Mouse (Mus musculus): ENCODE data around the gene Cdh1.
"Not testable (repeated sequence)": the region's sequence is repeated elsewhere in the genome, so short reads cannot be mapped to it uniquely, and the experiment has no call there.

Cdh1 gene

DNA sequence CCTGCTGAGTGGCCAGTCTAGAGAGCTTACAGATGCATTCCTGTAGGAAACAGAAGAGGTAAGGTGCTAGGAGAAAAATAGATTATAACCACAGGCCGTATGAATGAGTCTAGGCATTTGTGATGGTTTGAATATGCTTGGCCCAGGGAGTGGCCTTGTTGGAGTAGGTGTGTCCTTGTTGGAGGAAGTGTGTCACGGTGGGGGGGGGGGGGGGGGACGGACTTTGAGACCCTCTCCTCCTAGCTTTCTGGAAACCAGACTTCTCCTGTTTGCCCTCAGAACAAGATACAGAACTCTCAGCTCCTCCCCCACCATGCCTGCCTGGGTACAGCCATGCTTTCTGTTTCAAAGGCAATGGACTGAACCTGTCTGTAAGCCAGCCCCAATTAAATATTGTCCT lies 10.7 kb upstream of the Cdh1 start:
- no peak for DNase-seq (ENCODE audit: low read depth, low spot score)

DNA sequence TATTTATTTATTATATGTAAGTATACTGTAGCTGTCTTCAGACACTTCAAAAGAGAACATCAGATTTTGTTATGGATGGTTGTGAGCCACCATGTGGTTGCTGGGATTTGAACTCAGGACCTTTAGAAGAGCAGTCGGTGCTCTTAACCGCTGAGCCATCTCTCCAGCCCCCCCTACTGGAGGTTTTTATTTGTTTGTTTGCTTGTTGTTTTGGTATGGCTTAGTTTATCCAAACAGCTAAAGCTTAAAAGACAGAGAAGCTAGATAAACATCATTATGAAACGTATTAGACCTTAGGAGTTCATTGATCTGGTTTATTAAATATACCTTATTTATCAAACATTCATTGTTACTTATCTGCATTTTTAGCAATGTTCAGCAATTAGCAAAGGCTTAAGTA lies 7.5 kb upstream of the Cdh1 start:
- peak; percentile 14 for DNase-seq (ENCODE audit: low read depth, low spot score)

DNA sequence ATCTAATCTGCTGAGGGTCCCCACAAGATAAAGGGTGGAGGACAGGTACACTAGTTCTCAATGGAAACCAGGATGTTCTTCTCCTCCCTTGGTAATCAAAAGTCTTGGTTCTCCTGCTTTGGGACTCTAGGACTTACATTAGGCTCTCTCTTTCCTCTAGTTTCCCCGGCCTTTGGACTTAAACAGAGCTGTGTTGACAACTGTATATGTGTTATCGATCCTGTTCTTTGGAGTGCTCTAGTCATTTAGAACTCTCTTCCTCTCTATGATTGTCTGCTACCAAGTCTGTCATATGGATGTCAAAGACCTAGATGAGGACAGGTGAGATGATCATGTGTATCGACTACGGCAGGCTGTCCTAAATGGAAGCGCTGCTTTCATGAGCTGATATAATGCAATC lies 6.1 kb upstream of the Cdh1 start:
- DNase-seq (ENCODE audit: low read depth, low spot score) = no peak

DNA sequence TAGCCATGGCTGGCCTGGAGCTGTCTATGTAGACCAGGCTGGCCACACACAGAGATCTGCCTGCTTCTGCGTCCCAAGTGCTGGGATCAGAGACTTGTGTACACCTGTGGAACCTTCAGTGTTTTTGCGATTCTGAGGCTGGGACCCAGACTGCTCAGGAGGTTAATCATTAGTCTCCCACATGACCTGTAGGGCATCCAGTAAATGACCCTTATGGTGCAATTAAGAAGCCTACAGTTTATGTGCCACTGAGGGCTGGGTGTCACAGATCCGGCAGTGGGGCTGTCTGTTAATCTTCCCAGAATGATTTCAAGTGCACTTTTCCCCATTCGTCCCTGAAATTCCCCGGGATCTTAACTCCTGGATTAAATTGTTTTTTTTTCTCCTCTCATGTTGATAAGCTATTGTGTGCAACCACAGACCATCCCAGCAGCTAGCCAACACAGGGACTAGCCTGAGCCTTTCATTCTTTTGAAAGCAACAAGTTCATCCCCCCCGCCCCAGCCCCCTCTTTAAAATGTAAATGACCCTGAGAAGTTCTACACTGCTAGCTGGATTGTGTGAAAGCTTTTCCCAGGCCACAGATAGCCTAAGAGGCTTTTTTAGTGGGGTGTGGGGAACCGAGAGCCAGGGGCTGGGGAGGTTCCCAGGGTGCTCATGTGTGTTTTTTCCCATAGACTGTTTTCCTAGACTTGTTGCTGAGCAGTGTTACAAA lies 3.7 kb upstream of the Cdh1 start:
- DNase-seq (ENCODE audit: low read depth, low spot score) = no peak

DNA sequence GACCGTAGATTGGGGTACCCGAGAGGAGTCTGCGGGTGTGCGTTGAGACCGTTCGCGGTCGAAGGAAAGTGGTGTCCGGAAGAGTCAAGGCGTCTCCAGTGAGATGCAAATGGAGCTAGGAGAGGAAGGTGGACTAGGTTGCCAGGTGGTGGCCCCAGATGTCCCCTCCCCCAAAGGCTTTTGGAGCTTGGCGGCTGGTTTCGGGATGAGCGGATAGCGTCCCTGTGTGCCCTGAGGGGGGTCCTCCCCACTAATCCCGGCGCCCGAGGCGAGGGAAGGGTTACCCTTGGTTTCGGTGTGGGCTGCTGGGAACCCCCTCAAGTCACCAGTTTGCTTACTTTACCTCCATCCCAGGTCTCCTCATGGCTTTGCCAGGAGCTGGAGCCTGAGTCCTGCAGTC lies 782 bp downstream of the Cdh1 start:
- peak; percentile 8 for DNase-seq (ENCODE audit: low read depth, low spot score)

DNA sequence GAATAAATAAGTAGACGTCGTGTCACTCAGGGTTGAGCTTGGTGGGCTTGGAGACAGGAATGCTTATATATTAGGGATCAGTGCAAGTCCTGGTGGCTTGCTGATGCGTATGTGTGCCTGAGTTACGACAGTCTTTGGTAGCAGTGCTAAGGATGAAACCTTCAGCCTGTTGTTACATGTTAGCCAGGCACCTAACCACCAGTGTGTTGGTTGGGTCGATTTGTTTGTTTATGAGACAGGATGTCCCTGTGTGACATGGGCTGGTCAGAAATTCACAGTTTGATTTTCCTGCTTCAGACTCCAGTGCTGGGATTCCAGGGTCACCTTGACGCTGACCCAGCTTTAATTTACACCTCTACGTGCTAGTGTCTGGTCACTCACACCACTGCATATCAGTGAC lies 2.5 kb downstream of the Cdh1 start:
- DNase-seq (ENCODE audit: low read depth, low spot score) = no peak

DNA sequence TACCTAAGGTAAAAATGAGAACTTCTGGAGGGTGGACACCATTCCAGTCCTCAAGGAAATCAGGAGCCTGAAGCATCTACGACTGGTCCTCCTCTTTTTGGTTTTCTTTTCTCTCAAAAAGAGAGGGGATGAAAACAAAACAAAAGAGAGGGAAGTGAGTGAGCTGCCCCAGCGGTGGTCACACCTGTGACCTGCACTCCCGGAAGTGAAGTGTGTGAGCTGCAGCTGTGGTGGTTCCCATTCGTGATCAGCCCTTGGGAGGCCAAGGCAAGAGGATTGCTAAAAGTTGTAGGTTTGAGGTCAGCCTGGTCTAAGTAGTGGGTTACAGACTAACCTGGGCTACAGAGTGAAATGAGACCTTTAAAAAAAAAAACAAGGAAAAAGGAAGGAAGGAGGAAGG lies 3.0 kb downstream of the Cdh1 start:
- DNase-seq (ENCODE audit: low read depth, low spot score) = no peak

DNA sequence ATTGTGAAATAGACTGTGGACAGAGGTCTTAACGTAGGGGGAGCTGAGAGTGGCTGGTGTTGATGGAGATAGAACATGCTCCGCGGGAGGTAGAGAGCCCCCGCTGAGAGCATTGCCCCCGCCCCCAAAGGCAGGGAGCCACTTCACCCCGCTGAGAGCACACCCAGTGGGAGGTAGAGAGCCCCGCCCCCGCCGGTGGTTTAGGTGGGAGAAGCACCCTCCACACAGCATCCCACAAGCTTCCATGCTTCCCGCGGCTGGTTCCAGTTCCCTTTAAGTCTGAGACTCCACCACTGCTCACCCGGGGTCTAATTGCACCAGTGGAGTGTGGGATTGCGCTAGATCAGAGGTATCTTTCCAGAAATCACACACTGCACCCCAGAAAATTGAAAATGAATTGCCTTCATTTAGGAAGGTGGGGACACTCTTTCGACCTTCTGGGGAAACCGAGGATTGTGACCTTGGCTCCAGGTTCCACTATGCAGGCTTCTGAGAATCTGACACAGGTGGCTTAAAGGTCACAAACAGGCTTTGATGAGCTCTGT lies 3.5 kb downstream of the Cdh1 start:
- no peak for DNase-seq (ENCODE audit: low read depth, low spot score)

DNA sequence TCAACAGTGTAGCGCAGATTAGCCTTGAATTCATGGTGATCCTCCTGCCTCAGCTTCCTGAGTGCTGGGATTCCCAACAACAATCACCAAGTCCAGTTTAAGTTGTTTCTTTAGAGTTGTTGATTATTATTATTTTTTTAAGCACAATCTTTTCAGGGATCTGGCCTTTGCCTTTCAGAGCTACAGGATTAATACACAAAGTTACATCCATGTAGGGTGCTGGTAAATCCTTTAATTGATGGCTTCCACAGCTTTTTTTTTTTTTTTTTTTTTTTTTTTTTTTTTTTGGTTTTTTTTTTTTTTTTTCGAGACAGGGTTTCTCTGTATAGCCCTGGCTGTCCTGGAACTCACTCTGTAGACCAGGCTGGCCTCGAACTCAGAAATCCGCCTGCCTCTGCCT lies 4.6 kb downstream of the Cdh1 start:
- DNase-seq (ENCODE audit: low read depth, low spot score) = not testable (repeated sequence)

DNA sequence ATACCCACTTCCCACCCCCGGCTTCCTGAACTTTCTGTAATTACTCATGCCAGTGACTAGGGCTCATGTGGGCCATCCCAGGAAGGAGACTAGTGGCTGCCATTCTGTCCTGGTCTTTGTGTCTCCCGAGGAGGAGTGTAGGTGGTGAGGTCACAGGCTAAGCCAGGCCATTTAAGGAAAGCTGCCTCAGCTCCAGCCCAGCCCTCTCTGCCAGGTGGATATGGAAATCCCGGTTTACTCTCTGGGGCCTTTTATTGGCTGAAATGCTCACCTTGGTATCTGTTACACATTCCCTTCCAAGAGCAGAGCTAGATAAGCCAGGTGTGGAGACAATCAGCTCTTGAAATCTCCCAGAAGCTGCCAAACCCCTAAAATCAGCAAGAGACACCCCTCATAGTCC lies 5.3 kb downstream of the Cdh1 start:
- no peak for DNase-seq (ENCODE audit: low read depth, low spot score)

DNA sequence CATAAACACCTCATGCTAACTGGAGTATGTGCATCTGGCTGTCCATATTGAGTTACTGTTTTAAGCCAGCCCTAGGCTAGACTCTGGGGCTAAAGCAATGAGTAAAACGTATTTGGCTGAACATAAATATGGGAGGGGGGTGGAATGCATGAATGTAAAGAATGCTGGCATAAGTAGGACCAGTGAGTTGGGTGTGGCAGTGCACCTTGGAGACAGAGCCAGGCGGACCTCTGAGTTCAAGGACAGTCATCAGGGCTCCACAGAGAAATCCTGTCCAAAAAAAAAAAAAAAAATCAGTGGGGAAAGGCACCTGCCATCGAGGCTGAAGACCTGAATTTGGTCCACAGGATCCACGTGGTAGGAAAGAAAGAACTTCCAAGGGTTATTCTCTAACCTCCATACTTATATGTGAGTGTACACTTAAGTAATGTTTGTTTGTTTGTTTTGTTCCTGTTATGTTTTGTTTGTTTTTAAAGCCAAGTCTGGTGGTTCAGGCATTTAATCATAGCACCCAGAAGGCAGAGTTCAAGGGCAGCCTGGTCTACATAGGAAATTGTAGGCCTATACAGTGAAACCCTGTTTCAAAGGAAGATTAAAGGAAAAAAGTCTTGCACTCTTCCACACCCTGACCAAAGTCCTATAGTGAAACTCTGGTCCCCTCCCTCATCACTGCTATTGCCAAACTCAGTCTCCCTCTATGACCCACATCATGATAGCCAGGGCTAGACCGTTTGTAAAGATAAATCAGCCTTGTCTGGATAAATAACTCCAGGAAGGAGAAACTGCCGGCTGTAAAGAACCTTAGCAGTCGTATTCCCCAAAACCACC lies 6.1 kb downstream of the Cdh1 start:
- DNase-seq (ENCODE audit: low read depth, low spot score) = no peak

DNA sequence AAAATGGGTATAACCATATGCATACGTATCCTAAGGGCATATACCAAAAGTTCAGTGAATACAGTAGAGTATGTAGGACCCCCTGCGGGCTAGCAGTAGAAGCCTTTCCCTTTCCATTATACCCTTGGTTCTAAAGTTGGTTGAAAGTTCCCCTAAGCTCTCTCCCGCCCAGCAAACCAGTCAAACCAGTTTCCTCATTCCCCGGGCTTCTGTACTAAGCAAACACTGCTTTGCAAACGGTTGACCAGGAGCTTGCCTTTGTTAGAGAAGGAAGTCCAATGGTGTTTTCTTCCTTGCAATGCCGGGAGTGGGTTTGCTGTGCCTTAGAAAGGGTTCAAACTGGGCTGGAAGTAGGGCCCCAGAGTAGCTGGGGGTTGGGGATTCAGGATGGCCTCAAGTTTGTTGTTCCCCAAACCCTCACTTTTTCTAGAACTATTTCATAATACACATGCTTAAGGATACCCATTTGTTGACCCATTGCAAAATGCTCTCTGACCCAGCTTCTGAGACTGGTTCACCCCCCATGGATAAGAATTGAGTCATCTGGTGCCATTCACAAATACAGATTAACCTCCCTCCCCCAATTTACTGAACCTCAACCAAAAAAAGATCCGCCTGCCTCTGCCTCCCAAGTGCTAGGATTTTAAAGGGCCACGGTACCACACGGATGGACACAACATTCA lies 7.9 kb downstream of the Cdh1 start:
- no peak for DNase-seq (ENCODE audit: low read depth, low spot score)

DNA sequence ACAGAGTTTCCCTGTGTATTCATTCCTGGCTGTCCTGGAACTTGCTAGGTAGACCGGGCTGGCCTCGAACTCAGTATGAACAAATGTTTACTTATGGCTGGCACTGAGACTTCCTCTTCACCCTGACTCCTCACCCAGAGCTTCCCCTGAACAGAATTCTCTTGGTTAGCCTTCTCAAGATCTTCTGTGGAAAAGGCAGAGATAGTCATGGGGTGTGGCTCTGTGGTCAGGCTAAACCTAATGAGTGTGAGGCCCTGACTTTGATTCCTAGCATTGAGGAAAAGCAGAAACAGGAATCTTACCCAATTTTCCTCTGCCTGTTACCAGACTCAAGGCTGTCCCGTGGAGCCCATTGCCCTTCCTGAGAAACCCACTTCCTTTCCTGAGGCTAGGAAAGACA lies 8.9 kb downstream of the Cdh1 start:
- no peak for DNase-seq (ENCODE audit: low read depth, low spot score)

DNA sequence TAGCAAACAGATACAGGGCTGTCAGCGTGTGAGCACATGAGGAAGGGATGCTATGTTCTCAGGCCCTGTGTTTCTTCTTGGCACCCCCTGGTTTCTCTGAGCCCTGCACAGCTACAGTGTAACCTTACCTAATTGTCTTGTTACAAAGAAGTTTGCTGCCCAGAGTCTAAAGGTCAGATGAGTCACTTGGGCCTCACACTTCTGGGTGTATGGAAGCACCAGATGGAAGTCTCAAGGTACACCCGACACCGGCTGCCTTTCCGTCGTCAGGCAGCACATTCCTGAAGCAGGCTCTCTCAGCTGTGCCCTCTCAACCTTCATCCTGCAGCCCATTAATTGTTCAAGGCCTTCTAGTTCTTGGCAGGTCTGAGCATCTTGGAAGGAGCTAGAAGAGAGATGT lies 11.6 kb downstream of the Cdh1 start:
- no peak for DNase-seq (ENCODE audit: low read depth, low spot score)

DNA sequence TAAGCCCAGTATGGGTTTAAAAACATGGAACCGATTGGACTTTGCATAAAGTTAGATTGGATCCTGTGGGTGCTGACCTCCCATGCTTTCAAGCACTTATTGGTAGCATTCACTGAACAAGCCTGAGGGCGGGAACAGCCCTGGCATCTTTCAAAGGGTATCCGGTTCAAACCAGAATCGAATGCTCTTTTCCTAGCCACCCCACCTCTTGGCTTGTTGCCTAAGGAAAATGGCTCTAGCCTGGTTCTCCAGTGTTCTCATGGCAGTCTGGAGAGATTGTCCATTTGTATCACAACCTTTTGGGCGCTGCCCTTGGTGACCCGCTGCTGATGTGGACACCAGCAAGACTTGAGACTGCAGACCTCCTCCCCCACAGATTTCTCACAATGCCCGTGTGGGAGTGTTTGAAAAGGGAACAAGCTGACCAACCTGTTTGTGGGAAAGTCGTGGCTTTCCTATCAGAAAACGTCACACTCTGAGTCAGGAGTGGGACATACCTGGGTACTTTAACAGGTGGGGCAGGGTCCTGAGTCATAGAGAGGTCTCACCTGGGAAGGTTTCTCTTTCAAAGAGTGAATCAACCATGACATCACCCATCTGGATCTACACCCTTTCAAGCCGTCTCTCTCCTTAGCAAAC lies 12.6 kb downstream of the Cdh1 start:
- DNase-seq (ENCODE audit: low read depth, low spot score) = no peak

DNA sequence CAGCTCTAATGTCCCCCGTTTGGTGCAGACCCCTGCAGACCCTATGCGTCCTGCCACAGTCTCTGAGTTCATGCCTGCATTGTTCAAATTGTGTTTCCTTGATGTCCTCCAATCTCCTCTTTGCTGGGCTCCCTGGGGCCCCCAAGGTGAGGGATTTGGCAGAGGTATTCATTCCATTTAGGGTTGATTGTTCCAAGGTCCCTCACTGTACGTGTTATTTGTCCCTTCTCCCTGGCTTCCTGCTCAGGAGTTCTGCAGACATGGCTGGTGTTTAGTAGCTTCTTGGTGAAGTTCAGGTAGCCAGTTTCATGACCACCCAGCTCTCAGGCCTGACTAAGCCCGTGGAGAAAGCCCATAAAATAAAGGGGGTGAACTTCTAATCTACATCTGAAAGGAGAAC lies 13.5 kb downstream of the Cdh1 start:
- DNase-seq (ENCODE audit: low read depth, low spot score) = no peak

DNA sequence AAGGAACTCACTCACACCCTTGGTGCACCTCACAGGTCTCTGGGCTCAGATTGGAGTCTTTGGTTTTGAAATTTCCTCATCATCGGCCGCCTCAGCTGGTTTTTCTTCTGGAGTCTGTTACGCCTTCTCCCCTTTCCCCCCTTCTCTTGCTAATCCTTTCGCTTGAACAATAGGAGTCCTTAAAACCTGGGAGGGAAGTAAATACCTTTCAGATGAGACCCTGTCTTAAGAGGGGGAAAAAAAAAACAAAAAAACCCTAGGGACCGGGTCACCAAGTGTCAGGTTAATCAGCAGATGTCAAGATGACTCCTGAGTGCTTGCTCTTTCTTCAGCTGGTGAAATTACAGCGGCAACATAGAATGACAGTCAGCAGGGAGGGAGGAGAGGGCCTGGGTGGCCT lies 14.0 kb downstream of the Cdh1 start:
- DNase-seq (ENCODE audit: low read depth, low spot score) = no peak

DNA sequence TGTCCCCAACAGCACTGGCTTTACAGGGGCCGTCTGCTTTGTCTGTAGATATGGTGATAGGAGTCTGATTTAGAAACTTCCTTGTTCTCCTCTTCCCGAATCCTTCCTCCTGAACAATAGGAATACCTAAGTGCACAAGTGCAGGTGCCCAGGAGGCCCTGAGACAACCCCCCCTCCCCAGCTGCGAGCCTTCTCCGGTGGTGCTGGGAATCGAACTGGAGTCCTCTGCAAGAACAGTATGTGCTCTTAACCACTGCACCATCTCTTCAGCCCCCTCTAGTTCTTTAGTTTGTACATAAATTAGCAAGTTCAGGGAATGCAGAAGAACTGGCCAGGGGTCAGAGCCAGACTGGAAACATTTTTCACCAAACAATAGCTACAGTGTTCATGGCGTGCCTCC lies 14.7 kb downstream of the Cdh1 start:
- no peak for DNase-seq (ENCODE audit: low read depth, low spot score)

DNA sequence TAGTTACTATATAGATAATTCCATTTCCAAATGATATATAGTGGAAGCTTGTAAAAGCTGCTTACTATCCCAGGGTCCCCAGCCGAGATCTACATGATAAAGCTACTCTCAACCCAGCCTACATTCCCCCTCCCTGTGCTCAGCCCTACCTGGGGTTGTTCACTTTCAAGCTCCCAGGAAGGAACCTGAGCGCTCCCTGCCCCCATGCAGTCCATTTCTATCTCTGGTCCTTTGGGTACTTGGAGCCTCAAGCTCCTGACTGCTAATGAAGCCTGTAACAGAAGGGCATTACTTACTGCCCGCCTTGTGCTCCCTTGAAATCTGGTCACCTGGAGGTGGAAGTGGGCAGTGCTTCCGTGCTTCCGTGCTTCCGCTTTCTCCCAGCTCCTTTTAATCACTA lies 15.2 kb downstream of the Cdh1 start:
- no peak for DNase-seq (ENCODE audit: low read depth, low spot score)

DNA sequence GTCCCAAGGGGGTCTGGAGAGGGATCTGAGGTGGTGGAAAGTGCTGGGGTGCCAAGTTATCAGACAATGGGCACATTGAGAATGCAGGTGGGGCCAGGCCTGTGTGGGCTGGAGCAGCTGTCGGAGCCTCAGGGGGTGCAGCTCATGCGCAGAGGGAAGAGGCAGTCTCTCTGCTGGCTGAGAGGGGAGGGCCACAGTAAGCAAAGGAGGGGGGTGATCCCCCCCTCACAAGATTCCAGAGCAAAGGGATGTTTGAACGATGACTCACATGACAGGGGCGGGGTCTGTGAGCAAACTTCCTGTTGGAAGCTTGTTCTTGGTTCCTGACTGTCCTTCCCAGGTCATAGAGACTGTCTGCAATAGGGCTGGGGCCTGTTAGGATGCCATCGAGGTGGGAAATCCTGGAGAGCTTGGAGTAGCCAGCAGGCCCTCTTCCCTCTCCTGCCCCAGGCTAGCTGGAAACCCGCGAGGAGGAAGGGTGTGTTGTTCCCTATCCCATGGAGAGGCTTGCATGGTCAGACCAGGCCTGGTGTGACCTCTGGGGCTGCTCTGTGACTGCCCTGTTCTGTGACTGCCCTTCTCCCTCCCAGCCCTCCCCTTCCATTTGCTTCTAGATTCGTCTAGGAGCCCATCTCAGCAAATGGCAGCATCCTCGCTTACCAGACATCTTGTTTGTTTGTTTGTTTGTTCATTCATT lies 16.5 kb downstream of the Cdh1 start:
- DNase-seq (ENCODE audit: low read depth, low spot score) = no peak

DNA sequence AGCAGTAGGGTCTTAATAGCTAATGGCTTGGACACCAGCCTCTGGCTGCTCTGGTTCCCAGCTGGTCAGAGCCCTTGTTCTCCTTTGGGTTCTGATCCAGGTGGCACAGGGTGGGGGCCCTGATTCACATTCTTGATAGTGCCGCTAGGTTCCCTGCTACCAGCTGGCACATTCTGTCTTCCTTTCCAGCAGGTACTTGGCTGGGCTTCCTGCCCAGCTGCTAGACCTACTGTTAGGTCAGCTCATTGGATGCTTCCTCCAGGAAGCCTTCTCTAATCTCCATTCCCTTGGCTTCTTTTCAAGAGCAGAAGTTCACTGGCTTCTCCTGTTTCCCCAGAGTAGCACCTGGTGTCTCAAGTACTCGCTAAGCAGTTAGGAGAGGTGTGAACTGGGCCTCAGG lies 17.3 kb downstream of the Cdh1 start:
- no peak for DNase-seq (ENCODE audit: low read depth, low spot score)
